Mouse (Mus musculus): ENCODE data around the gene Nop9.

Nop9 gene

DNA sequence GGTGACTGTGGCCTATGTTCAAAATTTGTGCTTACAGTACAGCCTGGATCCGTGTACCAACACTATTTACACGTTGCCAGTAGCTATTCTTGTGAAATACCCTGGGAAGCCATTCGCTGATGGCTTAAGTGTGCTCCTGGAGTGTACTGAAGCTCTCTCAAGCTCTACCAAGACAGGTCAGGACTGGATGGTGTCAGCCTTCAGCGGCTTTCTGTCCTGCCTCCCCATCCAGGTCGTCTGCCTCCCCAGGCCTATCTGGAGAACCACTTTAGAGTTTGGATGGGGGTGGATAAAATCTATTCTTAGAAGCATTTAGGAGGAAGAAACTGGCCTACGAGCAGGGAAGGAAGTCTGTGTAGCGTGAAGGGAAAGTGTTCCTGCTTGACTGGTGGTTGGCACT is 17.7 kb downstream of the Nop9 start:
- in situ Hi-C loops (cut with MboI; ENCODE audit: low pct_unique_long_range_greater_than_20kb in 1 of 2, low sequenced_read_pairs in 2 of 2, unreplicated experiment in 1 of 2) = no loop called here

DNA sequence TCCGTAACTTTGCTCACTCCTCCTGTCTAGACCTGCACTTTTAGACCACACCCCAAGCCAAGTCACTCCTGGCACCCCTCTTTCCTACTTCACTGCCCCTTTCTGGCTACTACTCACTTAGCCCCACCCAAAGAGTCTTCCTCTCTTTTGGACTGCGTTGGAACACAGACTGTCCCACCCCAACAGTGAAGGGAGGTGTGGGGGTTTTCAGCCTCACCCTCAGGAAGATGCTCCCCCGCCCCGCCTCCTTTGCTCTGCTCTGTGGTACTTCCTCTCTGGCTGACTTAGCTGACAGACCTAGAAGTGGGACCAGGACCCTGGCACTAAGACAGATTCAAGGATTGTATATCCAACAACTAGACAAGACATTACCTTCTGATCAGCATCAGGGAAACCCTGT is 20.2 kb downstream of the Nop9 start, which contains the start of gene Ltb4r1:
Gene Ltb4r1 (plus strand): TSS at position 267 of the 400 bp plus-strand sequence.
- in situ Hi-C loops (cut with MboI; ENCODE audit: low pct_unique_long_range_greater_than_20kb in 1 of 2, low sequenced_read_pairs in 2 of 2, unreplicated experiment in 1 of 2) = no loop called here

DNA sequence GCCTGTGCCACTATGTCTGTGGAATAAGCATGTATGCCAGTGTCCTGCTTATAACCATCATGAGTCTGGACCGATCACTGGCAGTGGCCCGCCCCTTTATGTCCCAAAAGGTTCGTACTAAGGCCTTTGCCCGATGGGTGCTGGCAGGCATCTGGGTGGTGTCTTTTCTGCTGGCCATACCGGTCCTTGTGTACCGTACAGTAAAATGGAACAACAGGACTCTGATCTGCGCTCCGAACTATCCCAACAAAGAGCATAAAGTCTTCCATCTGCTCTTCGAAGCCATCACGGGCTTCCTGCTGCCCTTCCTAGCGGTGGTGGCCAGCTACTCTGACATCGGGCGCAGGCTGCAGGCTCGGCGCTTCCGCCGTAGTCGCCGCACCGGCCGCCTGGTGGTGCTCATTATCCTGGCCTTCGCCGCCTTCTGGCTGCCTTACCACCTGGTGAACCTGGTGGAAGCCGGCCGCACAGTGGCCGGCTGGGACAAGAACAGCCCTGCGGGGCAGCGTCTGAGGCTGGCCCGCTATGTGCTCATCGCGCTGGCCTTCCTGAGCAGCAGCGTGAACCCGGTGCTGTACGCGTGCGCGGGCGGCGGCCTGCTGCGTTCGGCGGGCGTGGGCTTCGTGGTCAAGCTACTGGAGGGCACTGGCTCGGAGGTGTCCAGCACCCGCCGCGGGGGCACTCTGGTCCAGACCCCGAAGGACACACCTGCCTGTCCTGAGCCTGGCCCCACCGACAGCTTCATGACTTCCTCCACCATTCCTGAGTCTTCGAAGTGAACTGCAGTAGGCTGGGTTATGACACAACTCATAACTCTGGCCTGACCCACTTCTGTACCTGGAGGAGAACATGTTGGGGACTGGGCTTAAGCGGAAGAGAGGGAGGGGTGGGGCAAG is 22.3 kb downstream of the Nop9 start:
- in situ Hi-C loops (cut with MboI; ENCODE audit: low pct_unique_long_range_greater_than_20kb in 1 of 2, low sequenced_read_pairs in 2 of 2, unreplicated experiment in 1 of 2) = no loop called here

DNA sequence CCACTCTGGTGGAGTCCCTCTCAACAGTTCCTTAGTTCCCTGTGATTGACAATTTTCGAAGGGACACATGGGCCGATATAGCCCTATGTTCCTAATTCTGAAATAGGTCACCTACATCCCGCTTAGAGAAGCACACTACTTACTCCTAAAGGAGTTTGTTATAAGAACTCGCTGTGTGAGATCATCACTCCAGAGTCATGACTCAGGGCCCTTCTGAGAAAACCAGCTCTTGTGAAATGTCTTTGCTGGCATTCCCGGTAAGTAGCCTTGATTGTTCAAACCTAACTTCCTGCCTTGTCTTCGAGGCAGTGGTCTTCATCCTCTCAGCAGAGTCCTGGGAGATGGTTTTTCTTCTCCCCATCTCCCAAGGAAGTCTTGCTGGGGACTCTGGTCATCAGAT is 23.1 kb downstream of the Nop9 start:
- in situ Hi-C loops (cut with MboI; ENCODE audit: low pct_unique_long_range_greater_than_20kb in 1 of 2, low sequenced_read_pairs in 2 of 2, unreplicated experiment in 1 of 2) = no loop called here

DNA sequence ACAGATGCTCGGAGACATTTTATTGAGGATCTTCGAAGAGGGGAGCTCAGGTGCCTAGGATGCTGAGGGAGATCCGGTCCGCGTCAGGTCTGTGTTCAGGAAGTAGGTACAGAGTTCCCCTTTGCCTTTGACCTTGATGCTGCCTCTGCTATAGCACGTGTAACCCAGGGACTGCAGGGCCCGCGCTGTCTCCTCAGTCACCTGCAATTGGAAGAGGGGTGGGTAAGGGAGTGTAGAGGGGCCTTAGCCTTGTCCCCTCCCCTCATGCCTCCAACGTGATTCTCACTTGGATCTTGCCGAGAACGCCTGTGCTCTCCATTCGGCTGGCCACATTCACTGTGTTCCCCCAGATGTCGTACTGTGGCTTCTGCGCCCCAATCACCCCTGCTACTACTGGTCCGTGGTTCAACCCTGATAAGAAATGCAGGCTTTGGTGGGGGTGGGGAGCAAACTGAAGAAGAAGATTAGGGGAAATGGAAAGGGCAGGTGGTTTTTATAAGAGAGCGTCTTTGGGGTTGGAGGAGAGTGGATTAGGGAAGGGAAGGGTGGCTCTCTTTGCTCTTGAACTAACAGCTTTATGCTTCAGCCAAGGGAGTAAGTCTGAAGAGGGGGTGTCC is 23.7 kb downstream of the Nop9 start:
- in situ Hi-C loops (cut with MboI; ENCODE audit: low pct_unique_long_range_greater_than_20kb in 1 of 2, low sequenced_read_pairs in 2 of 2, unreplicated experiment in 1 of 2) = no loop called here

DNA sequence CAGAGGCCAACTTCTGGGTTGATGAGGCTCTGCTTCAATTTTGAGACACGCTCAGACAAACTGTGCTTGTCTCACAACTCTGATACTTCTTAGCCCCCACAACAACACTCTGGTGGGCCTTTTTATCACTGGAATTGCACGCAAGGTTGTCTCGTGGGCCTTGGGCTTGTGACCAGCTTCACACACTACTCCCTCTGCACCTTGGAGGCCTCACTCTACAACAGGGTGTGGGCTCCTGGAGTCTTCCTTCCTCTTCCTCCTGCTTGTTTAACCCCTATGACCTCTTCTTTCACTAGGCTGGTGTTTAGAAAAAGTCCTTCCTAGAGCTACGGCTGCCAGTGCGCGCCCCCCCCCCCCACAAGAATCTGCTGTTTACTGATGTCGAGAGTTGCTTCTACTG is 31.2 kb downstream of the Nop9 start:
- in situ Hi-C loops (cut with MboI; ENCODE audit: low pct_unique_long_range_greater_than_20kb in 1 of 2, low sequenced_read_pairs in 2 of 2, unreplicated experiment in 1 of 2) = no loop called here

DNA sequence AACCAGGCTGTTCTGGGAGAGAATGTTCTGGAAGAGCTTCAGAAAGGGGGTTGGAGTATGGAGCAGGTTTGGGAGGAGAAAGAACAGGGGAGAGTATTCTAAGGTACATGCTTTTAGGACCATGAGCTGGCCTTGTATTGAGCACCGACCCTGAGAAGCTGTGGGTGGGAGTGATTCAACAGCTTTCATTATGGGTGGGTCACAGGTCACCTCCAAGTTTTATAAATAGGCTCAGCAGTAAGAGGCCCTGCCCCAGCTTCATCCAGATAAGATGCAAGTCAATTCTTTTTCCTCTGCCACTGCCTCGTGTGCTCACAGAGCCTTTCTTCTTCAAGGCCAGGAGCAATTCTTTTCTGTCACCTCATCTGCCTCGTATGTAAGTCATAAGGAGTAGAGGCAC is 31.7 kb downstream of the Nop9 start:
- in situ Hi-C loops (cut with MboI; ENCODE audit: low pct_unique_long_range_greater_than_20kb in 1 of 2, low sequenced_read_pairs in 2 of 2, unreplicated experiment in 1 of 2) = no loop called here

DNA sequence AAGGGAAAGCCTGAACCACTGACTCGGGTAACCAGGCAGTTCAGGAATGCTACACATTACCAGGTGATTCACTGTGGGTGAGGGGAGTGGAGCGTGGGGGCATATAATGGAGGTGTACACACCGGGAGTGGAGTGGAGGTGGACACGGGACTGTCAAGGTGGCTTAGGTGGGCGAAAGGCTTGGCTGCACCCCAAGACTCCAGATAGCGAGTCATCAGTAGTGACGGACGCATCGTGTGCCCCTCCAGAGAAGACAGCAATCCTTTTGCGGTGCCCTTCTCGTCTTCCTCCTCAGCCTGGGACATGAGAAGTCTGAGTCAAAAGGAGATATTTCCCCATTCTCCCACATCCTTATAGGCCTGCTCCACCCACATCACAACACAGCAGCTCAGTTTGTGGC is 32.3 kb downstream of the Nop9 start:
- in situ Hi-C loops (cut with MboI; ENCODE audit: low pct_unique_long_range_greater_than_20kb in 1 of 2, low sequenced_read_pairs in 2 of 2, unreplicated experiment in 1 of 2) = no loop called here

DNA sequence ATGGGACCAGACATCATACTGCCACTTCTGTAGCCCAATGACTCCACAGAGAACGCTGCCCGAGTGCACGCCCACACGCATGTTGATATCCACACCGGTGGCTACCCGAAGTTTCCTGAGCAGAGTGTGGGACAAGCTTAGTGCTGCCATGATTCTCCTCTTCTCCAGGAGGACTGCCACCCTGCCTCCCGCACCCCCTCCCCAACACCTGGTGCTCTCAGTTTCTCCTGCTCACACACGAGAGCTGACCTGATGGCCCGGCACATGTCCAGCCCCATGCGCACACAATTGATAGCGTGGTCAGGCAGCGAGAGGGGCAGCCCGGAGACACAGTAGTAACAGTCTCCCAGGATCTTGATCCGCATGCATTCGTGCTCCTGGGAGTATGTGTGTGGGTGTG is 33.2 kb downstream of the Nop9 start:
- in situ Hi-C loops (cut with MboI; ENCODE audit: low pct_unique_long_range_greater_than_20kb in 1 of 2, low sequenced_read_pairs in 2 of 2, unreplicated experiment in 1 of 2) = no loop called here

DNA sequence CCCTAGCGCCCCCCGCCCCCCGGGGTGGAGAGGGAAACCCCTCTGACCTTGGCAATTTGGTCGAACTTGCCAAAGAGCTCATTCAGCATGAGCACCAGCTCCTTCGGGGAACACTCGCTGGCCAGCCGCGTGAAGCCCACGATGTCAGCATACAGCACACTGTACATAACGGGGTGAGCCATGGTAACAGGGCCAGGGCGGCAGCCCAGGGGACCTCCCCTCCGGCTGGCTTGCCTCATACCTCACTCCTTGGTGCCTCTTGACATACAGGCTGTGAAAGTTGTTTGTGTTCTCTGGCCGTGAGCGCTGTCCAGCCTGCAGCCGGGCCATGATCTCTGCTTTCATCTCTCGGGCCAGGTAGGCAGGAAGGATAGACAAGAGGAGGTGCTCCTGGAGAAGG is 34.2 kb downstream of the Nop9 start:
- in situ Hi-C loops (cut with MboI; ENCODE audit: low pct_unique_long_range_greater_than_20kb in 1 of 2, low sequenced_read_pairs in 2 of 2, unreplicated experiment in 1 of 2) = no loop called here

DNA sequence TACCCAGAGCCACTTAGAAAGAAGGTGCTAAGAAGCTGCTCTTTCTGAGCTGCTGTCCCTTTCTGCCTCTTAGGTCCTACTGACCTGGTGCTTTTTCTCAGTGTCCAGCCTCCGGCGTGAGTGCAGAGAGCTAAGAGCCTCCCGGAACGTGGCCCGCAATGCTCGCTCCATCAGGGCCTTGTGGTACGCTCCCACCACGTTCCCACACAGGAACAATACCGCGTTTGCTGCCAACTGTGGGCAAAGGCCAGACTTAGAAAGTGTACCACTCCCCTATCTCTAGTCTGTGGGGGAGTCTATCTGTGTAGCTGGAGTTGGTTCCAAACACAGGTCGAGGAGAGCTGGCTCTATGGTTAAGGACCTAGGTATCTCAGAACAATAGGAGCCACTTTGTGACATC is 35.2 kb downstream of the Nop9 start:
- in situ Hi-C loops (cut with MboI; ENCODE audit: low pct_unique_long_range_greater_than_20kb in 1 of 2, low sequenced_read_pairs in 2 of 2, unreplicated experiment in 1 of 2) = no loop called here

DNA sequence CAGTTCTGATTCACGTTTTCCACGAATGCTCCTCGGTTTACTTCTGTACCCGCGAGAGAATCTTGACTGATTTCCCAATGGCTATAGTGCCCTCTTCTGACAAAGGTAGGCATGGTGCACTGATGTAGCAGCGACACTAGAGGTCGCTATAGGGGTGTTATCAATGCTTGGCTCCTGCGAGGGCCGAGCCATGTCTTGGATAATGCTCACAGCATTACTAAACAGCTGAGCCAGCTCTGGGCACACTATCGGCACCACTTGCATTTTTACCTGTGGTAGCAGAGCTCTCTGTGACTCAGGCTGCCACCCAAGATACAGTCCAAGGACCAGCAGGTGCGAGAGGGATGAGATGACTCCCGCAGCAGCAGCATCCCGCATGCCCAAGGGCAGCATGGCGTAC is 35.8 kb downstream of the Nop9 start:
- in situ Hi-C loops (cut with MboI; ENCODE audit: low pct_unique_long_range_greater_than_20kb in 1 of 2, low sequenced_read_pairs in 2 of 2, unreplicated experiment in 1 of 2) = no loop called here

DNA sequence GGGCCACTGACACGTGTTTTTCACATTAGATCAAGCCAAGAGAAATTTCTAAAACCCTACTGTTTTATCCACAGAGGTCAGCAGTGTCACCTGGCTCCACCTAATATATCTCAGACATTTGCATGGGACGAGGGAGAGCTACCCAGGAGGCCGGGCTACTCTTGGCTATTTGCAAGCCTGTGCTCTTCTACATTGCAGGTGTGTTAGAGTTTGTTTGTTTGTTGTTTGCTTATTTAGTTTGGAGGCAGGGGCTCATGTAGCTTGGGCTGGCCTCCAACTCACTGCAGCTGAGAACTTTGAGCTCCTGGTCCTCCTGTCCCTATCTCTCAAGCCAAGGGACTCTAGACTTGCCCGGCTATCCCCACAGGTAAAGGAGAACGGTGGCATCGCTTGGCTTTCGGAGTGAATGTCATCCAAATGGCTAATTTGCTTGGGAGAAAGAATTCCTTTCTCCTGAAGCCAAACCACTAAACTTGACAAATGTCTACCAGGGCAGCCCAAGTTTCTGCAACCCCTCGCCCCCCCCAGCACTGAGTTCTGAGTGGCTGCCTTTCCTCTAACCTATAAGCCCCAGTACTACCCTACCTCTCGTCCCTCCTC is 37.0 kb downstream of the Nop9 start:
- in situ Hi-C loops (cut with MboI; ENCODE audit: low pct_unique_long_range_greater_than_20kb in 1 of 2, low sequenced_read_pairs in 2 of 2, unreplicated experiment in 1 of 2) = no loop called here

DNA sequence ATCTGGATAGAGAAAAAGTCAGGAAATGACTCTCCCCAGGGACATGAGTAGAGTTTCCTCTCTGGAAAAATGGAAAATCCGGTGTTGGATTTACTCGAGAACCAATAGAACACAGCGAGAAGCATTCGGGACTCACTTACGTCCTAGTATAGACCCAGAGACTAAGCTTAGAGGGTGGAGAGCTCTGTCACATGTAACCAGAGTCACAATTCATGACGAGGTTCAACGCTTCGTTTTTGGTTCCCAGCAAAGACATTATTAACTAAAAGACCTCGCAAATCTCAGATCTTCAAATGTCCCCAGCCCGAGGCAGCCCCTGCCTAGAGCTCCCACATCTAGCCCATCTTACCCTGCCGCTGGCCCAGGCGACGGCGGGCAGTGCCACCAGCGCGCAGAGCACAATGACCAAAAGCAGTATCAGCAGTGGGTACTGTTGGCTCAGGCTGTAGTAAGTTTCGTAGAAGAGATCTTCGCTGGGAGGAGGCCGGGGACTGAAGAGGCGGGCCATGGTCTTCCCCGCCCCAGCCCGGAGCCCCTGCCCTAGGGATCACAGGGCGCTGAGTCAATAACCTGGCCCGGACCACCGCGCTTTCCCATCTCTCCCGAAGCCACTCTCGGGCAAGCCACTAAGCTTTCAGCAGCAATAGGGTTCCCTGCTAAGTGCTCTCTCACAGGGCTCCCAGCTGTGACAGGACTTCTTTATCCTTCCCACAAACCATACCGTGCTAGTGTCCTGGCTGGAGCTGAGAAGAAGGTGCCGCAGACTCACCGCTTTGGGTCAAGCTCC is 37.9 kb downstream of the Nop9 start:
- in situ Hi-C loops (cut with MboI; ENCODE audit: low pct_unique_long_range_greater_than_20kb in 1 of 2, low sequenced_read_pairs in 2 of 2, unreplicated experiment in 1 of 2) = no loop called here

DNA sequence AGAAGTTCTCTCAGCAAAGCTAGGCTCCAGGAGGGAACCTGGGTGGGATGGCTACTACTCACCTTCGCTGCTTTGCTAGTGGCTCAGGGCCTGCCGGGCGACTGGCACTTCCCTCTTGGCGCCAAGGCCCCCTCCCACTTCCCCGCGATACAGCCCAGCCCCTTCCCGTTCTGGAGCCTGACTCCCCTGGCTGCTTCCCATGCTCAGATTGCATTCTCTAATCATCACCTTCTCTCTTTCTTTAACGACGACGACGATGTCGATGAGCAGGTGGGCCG is 38.4 kb downstream of the Nop9 start, which contains the start of gene Adcy4:
Gene Adcy4 (minus strand): TSS at position 138 of the 278 bp plus-strand sequence.
- in situ Hi-C loops (cut with MboI; ENCODE audit: low pct_unique_long_range_greater_than_20kb in 1 of 2, low sequenced_read_pairs in 2 of 2, unreplicated experiment in 1 of 2) = no loop called here

DNA sequence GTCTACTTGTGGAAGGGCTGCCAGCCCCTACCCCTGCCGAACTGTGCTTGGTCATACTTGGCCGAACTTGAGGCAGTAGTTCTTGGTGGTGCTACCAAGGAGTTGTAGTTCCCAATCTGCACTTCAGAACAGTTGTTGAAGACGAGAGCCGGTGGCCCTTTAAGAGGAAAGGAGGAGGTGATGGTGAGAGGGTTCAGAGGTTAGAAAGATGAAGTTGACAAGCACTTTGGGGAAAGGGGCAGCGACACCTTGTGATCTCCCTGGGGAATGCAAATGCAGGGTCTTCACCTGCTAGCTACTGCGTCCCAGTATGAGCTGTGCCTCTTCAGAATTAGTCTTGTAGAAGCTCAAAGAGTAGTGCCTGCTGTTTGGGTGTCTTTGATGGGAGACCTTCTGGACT is 39.7 kb downstream of the Nop9 start:
- in situ Hi-C loops (cut with MboI; ENCODE audit: low pct_unique_long_range_greater_than_20kb in 1 of 2, low sequenced_read_pairs in 2 of 2, unreplicated experiment in 1 of 2) = no loop called here

DNA sequence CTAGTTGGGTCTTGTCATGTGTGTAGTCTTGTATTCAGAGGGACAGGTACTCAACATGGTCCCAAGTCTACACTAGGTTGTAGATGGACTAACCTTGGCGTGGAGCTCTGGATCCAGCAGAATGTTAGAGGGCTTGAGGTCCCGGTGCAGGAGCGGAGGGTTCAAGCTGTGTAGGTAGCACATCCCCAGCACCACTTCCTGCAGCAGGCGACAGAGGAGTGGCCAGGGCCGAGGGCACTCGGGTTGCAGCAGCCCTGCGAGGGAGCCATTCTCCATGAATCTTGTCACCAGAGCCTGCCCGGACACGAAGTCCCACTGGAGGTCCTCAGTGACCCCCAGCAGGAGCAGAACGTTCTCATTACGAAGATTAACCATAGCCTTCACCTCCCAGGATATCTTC is 42.2 kb downstream of the Nop9 start:
- in situ Hi-C loops (cut with MboI; ENCODE audit: low pct_unique_long_range_greater_than_20kb in 1 of 2, low sequenced_read_pairs in 2 of 2, unreplicated experiment in 1 of 2) = no loop called here

DNA sequence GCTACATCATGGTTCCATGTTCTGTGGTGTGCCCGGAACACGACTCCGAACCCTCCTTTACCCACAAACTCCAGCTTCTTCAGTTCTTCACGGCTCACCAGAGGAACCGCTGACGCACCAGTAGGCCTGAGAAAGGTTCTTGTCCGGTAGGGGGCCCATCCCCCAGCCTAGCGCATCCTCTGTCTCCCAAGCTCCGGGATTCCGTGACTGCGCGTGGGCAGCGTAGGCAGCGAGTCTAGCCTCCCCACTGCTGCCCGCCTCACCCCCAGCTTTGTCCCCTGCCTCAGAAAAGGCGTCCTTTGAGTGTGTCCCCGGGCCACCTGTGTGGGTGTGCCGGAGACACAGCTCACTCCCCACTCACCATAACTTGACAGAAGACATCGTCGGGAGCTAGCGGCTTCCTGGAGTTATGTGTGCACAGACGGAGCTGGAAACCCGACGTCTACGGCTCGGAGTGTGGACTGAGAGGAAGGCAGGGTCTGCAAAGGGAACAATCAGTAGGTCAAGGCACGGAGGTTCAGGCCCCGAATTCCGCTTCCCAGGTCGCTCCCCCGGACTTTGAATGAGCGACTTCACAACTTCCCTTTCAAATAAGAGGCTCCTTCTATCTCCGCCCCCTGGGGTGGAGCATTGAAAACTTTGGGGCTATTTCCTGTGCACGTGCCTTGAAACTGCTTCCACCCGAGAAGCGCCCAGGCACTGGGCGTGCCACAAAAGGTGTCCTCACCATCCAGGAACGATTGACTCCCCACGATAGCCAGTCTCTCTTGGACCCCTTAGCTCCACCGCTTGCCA is 43.0 kb downstream of the Nop9 start, which contains the start of gene Ripk3:
Gene Ripk3 (minus strand): TSS at position 610 of the 795 bp plus-strand sequence.
- in situ Hi-C loops (cut with MboI; ENCODE audit: low pct_unique_long_range_greater_than_20kb in 1 of 2, low sequenced_read_pairs in 2 of 2, unreplicated experiment in 1 of 2) = no loop called here

Data from mouse embryonic stem cell (cell line).